Mouse (Mus musculus): ENCODE measurements around the gene Tmem33. TPM values are rescaled to one million over a fixed set of nuclear protein-coding genes. Genes with fewer than 3 reads are reported as not detected.

Gene Tmem33
- 188 TPM for polyA plus RNA-seq (2014; fragmentation: Illumina TruSeq; extraction: RNeasy Lipid Tissue Mini Kit (QIAGEN cat#74804); ENCODE audit: low read depth, low replicate concordance)

DNA sequence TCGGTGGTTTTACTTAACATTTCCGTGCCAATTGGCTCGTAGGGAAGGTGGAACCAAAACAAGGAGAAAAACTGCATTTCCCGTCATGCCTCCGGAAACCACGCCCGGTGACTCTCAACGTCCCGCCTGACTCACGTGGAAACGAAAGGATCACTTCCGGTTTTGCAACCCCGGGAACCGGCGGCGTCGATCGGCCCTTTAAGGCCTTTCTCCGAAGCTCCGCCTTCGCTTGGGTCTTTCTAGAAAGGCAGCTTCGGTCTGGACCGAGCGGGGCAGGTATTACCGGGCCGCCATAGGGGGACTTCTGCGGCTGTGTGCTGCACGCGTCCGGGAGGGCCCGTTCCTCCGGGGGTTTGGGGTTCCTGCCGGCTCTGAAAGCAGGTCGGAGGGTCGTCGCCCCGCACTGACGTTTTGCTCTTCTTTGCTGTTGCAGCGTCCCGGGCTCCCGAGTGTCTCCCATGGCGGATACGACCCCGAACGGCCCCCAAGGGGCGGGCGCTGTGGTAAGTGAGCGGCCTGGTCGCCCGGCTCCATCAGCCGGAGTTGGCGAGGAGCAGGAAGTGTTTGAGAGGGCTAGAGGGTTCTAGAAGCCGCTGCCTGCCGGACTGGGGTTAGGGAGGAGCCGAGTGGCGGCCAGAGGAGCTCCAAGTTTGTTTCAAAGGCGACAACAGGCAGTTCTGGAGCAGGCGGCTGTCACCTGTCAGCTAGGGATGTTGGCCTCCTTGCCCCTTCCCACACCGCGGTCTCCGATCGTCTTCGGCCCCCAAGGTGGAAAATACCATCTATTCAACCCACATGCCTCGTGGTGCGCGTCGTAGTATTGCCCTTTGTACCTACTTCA lies at the start of gene Tmem33:
Gene Tmem33 (plus strand): TSS at position 35 of the 841 bp plus-strand sequence.

DNA sequence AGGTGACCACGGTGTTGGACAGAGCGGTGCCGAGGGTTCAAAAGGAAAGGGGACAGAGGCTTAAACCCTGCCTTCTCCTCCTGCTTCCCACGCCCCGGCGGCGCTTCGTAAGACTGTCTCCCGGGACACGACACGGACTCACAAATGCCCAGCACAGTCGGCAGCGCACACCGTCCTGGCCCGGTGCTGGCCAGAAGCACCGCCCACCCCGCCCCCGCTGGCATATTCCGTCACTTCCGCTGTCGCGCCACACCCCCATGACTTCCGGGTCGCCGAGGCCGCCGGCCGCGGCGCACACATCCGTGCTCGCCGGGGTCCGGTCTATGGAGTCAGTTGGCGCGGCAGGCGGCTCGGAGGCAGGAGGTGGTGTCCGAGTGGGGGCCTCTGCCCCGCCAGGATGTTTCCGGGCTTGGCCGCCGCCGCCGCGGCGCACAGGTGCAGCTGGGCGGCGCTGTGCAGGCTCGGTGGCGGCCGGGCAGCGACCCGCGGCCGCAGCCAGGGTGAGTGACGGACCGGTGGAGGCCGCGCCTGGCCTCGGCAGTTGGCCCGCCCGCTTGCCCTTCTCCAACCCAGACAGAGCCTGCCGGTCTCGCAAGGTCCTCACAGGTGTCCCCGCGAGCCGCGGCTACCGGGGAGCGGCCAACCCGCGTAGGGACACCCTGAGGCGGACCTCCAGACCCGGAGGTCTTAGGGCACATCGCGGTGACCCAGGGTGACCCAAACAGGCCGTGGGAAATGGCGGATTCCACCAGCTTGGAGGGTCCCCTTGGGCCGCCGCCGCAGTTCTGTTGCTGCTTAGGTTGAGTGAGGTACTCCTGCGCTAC lies 46.5 kb downstream of the Tmem33 start, which contains the start of gene Slc30a9:
Gene Slc30a9 (plus strand): TSS at position 258 of the 824 bp plus-strand sequence.

Other genes starting within 250 kb of the Tmem33 start
- 5.1 TPM for gene Phox2b, start 161.3 kb upstream of the Tmem33 start, polyA plus RNA-seq (2014; fragmentation: Illumina TruSeq; extraction: RNeasy Lipid Tissue Mini Kit (QIAGEN cat#74804); ENCODE audit: low read depth, low replicate concordance)
- gene Slc30a9, start 46.4 kb downstream of the Tmem33 start, polyA plus RNA-seq (2014; fragmentation: Illumina TruSeq; extraction: RNeasy Lipid Tissue Mini Kit (QIAGEN cat#74804); ENCODE audit: low read depth, low replicate concordance) = 174 TPM
- 0.47 TPM for gene Bend4, start 167.7 kb downstream of the Tmem33 start, polyA plus RNA-seq (2014; fragmentation: Illumina TruSeq; extraction: RNeasy Lipid Tissue Mini Kit (QIAGEN cat#74804); ENCODE audit: low read depth, low replicate concordance)